Mouse (Mus musculus) embryonic fibroblast, embryonic 13.5 days (primary cell): Measurements from ENCODE around the gene Rasa2.

Experiments used
- CTCF ChIP-seq: IDR thresholded peaks from 2 replicates; pipeline ENCODE4 v1.5.1; 2011; ENCODE audit warnings: mild to moderate bottlenecking, control low read depth, low read length, moderate library complexity, borderline replicate concordance; ENCODE audit not compliant: insufficient read depth
- POLR2A ChIP-seq: IDR thresholded peaks from 2 replicates; pipeline ENCODE4 v1.6.1; 2011; ENCODE audit warnings: low read depth, mild to moderate bottlenecking, control low read depth, low read length, moderate library complexity

DNA sequence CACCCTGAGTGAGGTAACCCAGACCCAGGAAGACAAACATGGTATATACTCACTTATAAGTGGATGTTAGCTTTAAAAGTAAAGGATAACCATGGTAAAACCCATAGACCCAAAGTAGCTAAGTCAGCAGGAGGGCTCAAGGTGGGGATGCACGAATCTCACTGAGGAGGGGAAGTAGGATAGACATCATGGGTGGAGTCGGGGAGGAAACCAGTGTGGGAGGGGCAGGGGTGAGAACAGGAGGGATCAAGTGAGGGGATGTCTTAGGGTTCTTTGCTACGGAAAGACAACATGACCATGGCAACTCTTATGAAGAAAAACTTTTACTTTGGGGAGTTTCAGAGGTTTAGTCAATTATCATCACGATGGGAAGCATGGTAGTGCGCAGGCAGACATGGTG lies 47.2 kb upstream of the Rasa2 start:
- TF ChIP-seq POLR2A: no peak
- no peak for TF ChIP-seq CTCF
